Mouse (Mus musculus): ENCODE data around the gene Rassf10.

DNA sequence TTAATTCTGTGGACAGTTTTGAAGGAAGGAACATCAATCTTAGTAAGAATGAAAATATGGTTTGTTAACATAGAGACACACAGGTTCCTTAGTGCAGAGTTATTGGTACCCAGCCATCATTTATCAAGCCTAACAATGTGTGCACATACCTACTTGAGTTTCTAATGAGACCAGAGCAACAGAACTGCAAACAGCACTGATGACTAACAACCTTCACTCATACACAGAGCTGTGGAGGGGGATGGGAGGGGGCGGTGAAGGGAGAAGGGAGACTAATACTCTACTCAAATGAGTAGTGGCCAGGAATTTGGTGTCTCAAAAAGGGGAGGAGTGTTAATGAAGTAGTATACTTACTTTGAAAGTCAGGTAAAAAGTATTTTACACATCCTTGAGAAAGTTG lies 10.7 kb upstream of the Rassf10 start:
- TF ChIP-seq POLR2A (IDR thresholded peaks at IDR 0.05; ENCODE audit: low read depth, low read length) (no peak), CTCF (IDR thresholded peaks at IDR 0.05; ENCODE audit: extremely low read depth, insufficient read length, insufficient replicate concordance, low read depth, low read length) (no peak)
